In genomic region chr7:141164850-141165249, GRCm38 (mm10) we compare ENCODE assay signal across 10 mouse cellular contexts. TPM values are rescaled to one million over a fixed set of nuclear protein-coding genes. Genes with fewer than 3 reads are reported as not detected.
A peak's percentile ranks its signal among the peaks of the same experiment; 100 is the strongest.
DNase-seq lines count a peak whose midpoint lies in the region; ATAC-seq and TF ChIP-seq lines count a peak whose summit lies in the region.
"Had no signal": no experiment of that assay in that cellular context is flagged by ENCODE, and none has a peak within 500 bp of the region (broad histone marks: within the 10 kb centered on the region; RNA-seq: fewer than 3 reads in every experiment).

No protein-coding gene starts in this region.

- ATAC-seq in heart, postnatal 0 days (ENCODE audit: insufficient read depth, low read depth): no peak
- ATAC-seq in G1E (ENCODE audit: extremely low read depth, insufficient number of reproducible peaks, low FRiP score, poor library complexity, severe bottlenecking): peak; percentile 48; the same call in 1 of the 2 replicates

- no peaks in the 10 kb centered on the region for H3K27me3 ChIP-seq in heart, postnatal 0 days (ENCODE audit: control insufficient read depth, insufficient read depth, low read length)
- no peaks in the 10 kb centered on the region for H3K27me3 ChIP-seq in G1E (ENCODE audit: insufficient read depth, low read length)
- H3K27me3 ChIP-seq in limb, embryonic 10.5 days (ENCODE audit: low read depth, poor library complexity, severe bottlenecking): no peaks in the 10 kb centered on the region

- H3K4me3 ChIP-seq in heart, postnatal 0 days (ENCODE audit: low read depth, low read length): no peak overlapping the region
- no peak overlapping the region for H3K4me3 ChIP-seq in G1E (ENCODE audit: low read depth, low read length)
- peak overlapping the region; percentile 10 for H3K4me3 ChIP-seq in bone marrow macrophage, adult 2 months (ENCODE audit: insufficient read depth, low read length)
- H3K4me3 ChIP-seq in limb, embryonic 10.5 days: no peak overlapping the region

- peaks cover 12% of the 10 kb centered on the region for H3K4me1 ChIP-seq in heart, postnatal 0 days (ENCODE audit: control insufficient read depth, insufficient read depth)
- peaks cover 49% of the 10 kb centered on the region for H3K4me1 ChIP-seq in G1E (ENCODE audit: insufficient read depth, low read depth, low read length)
- peaks cover 46% of the 10 kb centered on the region for H3K4me1 ChIP-seq in bone marrow macrophage, adult 2 months (ENCODE audit: control insufficient read depth, insufficient read depth, low read length)
- peaks cover 19% of the 10 kb centered on the region for H3K4me1 ChIP-seq in limb, embryonic 10.5 days

- no peak for TF ChIP-seq CTCF in heart, postnatal 0 days (IDR thresholded peaks at IDR 0.05; ENCODE audit: low read depth)
- no peak for TF ChIP-seq CTCF in G1E (IDR thresholded peaks at IDR 0.05; ENCODE audit: low read depth, low read length)
- TF ChIP-seq CTCF in bone marrow macrophage, adult 2 months (IDR thresholded peaks at IDR 0.05; ENCODE audit: low read depth, low read length): no peak

- no peaks in the 10 kb centered on the region for H3K9me3 ChIP-seq in heart, postnatal 0 days (replicated peaks; ENCODE audit: control insufficient read depth, low read length)
- no peaks in the 10 kb centered on the region for H3K9me3 ChIP-seq in G1E (replicated peaks)
- no peaks in the 10 kb centered on the region for H3K9me3 ChIP-seq in limb, embryonic 10.5 days (replicated peaks)

- TF ChIP-seq EP300 in heart, postnatal 0 days (IDR thresholded peaks at IDR 0.05; ENCODE audit: low read depth): no peak

- no peak overlapping the region for H3K4me2 ChIP-seq in heart, postnatal 0 days (ENCODE audit: low read depth, low read length)

- peaks cover 49% of the 10 kb centered on the region for H3K36me3 ChIP-seq in heart, postnatal 0 days (replicated peaks; ENCODE audit: control insufficient read depth, insufficient read depth, low read length)
- peaks cover 73% of the 10 kb centered on the region for H3K36me3 ChIP-seq in G1E (replicated peaks)
- H3K36me3 ChIP-seq in limb, embryonic 10.5 days: peaks cover 63% of the 10 kb centered on the region

- no peak overlapping the region for H3K27ac ChIP-seq in heart, postnatal 0 days (ENCODE audit: low read depth)
- H3K27ac ChIP-seq in bone marrow macrophage, adult 2 months (ENCODE audit: insufficient read depth, low read depth, low read length): peak overlapping the region; percentile 83
- no peak overlapping the region for H3K27ac ChIP-seq in limb, embryonic 10.5 days
- H3K27ac ChIP-seq: liver, embryonic 14.5 days had no signal

- DNase-seq in heart, postnatal 0 days (ENCODE audit: low spot score): peak; percentile 16
- no peak for DNase-seq in heart, adult 8-10 months (ENCODE audit: low spot score)
- no peak for DNase-seq in G1E (ENCODE audit: low spot score)
- peak; percentile 49 to 63 for DNase-seq in monocyte, adult 2 months (ENCODE audit: low read depth in 1 of 2, low spot score in 2 of 2)
- DNase-seq in neural tube, embryonic 10.5 days (ENCODE audit: extremely low spot score, low spot score): no peak
- no peak for DNase-seq in limb, embryonic 10.5 days (ENCODE audit: low spot score)
- no peak for DNase-seq in cerebellum, adult 11 months
- DNase-seq: heart, postnatal 36 days had no signal

- no peak for TF ChIP-seq POLR2A in bone marrow macrophage, adult 2 months (IDR thresholded peaks at IDR 0.05; ENCODE audit: borderline replicate concordance, low read depth, low read length)

- 65% methylated on average over 6 of the region's 6 CpGs for whole genome bisulfite sequencing in heart, postnatal 0 days
- WGBS in limb, embryonic 10.5 days: 91% methylated on average over 6 of the region's 6 CpGs

- H3K9ac ChIP-seq in heart, postnatal 0 days (replicated peaks; ENCODE audit: low read depth, low read length): no peak overlapping the region
- H3K9ac ChIP-seq: liver, embryonic 14.5 days had no signal

RNA-seq across cellular contexts. Expression of gene Rnh1, which starts 7.8 kb away (rescaled TPM):
- 157 and 172 TPM in 2 replicates for total RNA-seq in heart, postnatal 0 days (2014; rRNA removed; ENCODE audit: low replicate concordance)
- polyA plus RNA-seq in heart, postnatal 0 days (2015; fragmentation: Nextera tagmentation; extraction: Ambion mirVana): 88.3 and 90.2 TPM in 2 replicates
- total RNA-seq in heart, adult 8-10 months (2022): 10 to 100 TPM; 71.3 to 75.2 (median 72.9) TPM
- total RNA-seq in G1E (2014; fragmentation: Nextera tagmentation) (14.7 and 16.3 TPM in 2 replicates), G1E (2017) (40.6 and 51.8 TPM in 2 replicates)
- 3.0 and 12.6 TPM in 2 replicates for polyA plus RNA-seq in G1E (2012)
- polyA plus RNA-seq in bone marrow macrophage, adult 2 months (2012; ENCODE audit: insufficient read depth, insufficient read length, missing spikeins): 131 and 141 TPM in 2 replicates
- 67.7 and 85.0 TPM in 2 replicates for polyA plus RNA-seq in limb, embryonic 10.5 days (2016; fragmentation: Nextera tagmentation; extraction: Ambion mirVana)

RNA-seq across cellular contexts. Expression of gene Hras, which starts 29.0 kb away (rescaled TPM):
- total RNA-seq in heart, postnatal 0 days (2014; rRNA removed; ENCODE audit: low replicate concordance): 72.2 and 74.9 TPM in 2 replicates
- polyA plus RNA-seq in heart, postnatal 0 days (2015; fragmentation: Nextera tagmentation; extraction: Ambion mirVana): 73.5 and 78.9 TPM in 2 replicates
- 100 to 1,000 TPM in 1 of 4 experiments, 10 to 100 TPM in 3; 81.0 to 107 (median 87.7) TPM for total RNA-seq in heart, adult 8-10 months (2022)
- 30.3 and 32.7 TPM in 2 replicates for total RNA-seq in G1E (2014; fragmentation: Nextera tagmentation)
- 29.3 and 31.5 TPM in 2 replicates for total RNA-seq in G1E (2017)
- polyA plus RNA-seq in G1E (2012): 31.1 and 38.9 TPM in 2 replicates
- polyA plus RNA-seq in bone marrow macrophage, adult 2 months (2012; ENCODE audit: insufficient read depth, insufficient read length, missing spikeins): 29.7 and 36.1 TPM in 2 replicates
- 101 and 104 TPM in 2 replicates for polyA plus RNA-seq in limb, embryonic 10.5 days (2016; fragmentation: Nextera tagmentation; extraction: Ambion mirVana)

RNA-seq across cellular contexts. Expression of gene Lrrc56, which starts 29.1 kb away (rescaled TPM):
- 1.1 and 5.6 TPM in 2 replicates for total RNA-seq in heart, postnatal 0 days (2014; rRNA removed; ENCODE audit: low replicate concordance)
- polyA plus RNA-seq in heart, postnatal 0 days (2015; fragmentation: Nextera tagmentation; extraction: Ambion mirVana): 2.9 TPM in 2 replicates
- total RNA-seq in heart, adult 8-10 months (2022): 1 to 10 TPM; 1.8 to 3.4 (median 3.0) TPM
- total RNA-seq in G1E (2014; fragmentation: Nextera tagmentation) (2.3 and 2.8 TPM in 2 replicates), G1E (2017) (1.3 and 2.7 TPM in 2 replicates)
- polyA plus RNA-seq in G1E (2012): 3.3 and 4.0 TPM in 2 replicates
- 3.4 and 4.1 TPM in 2 replicates for polyA plus RNA-seq in bone marrow macrophage, adult 2 months (2012; ENCODE audit: insufficient read depth, insufficient read length, missing spikeins)
- 14.0 and 21.8 TPM in 2 replicates for polyA plus RNA-seq in limb, embryonic 10.5 days (2016; fragmentation: Nextera tagmentation; extraction: Ambion mirVana)

RNA-seq across cellular contexts. Expression of gene Ptdss2, which starts 42.7 kb away (rescaled TPM):
- 22.3 and 35.5 TPM in 2 replicates for total RNA-seq in heart, postnatal 0 days (2014; rRNA removed; ENCODE audit: low replicate concordance)
- 54.8 and 56.9 TPM in 2 replicates for polyA plus RNA-seq in heart, postnatal 0 days (2015; fragmentation: Nextera tagmentation; extraction: Ambion mirVana)
- 10 to 100 TPM; 28.0 to 35.8 (median 29.7) TPM for total RNA-seq in heart, adult 8-10 months (2022)
- total RNA-seq in G1E (2014; fragmentation: Nextera tagmentation) (10.2 and 43.3 TPM in 2 replicates), G1E (2017) (3.9 and 4.5 TPM in 2 replicates)
- 29.4 and 45.3 TPM in 2 replicates for polyA plus RNA-seq in G1E (2012)
- polyA plus RNA-seq in bone marrow macrophage, adult 2 months (2012; ENCODE audit: insufficient read depth, insufficient read length, missing spikeins): 20.7 and 21.5 TPM in 2 replicates
- 85.6 and 95.2 TPM in 2 replicates for polyA plus RNA-seq in limb, embryonic 10.5 days (2016; fragmentation: Nextera tagmentation; extraction: Ambion mirVana)

RNA-seq across cellular contexts. Expression of gene Ano9, which starts 47.2 kb away (rescaled TPM):
- not detected in 2 replicates for total RNA-seq in heart, postnatal 0 days (2014; rRNA removed; ENCODE audit: low replicate concordance)
- 0.04 and 0.07 TPM in 2 replicates for polyA plus RNA-seq in heart, postnatal 0 days (2015; fragmentation: Nextera tagmentation; extraction: Ambion mirVana)
- under 1 TPM in 3 of 4 experiments, not detected in 1; 0.08 to 0.41 (median 0.14) TPM for total RNA-seq in heart, adult 8-10 months (2022)
- total RNA-seq in G1E (2014; fragmentation: Nextera tagmentation): 0.23 TPM in 1 of 2 replicates, not detected in the other
- total RNA-seq in G1E (2017): 0.06 and 1.7 TPM in 2 replicates
- not detected in 2 replicates for polyA plus RNA-seq in G1E (2012)
- polyA plus RNA-seq in bone marrow macrophage, adult 2 months (2012; ENCODE audit: insufficient read depth, insufficient read length, missing spikeins): not detected in 2 replicates
- polyA plus RNA-seq in limb, embryonic 10.5 days (2016; fragmentation: Nextera tagmentation; extraction: Ambion mirVana): 0.64 and 0.67 TPM in 2 replicates

Comparison
In these comparisons a context has a peak if more than half of its experiments do, and no peak if none do; other contexts are left out.
1. DNase-seq: peak in heart, postnatal 0 days (single experiment) and monocyte, adult 2 months (2 of 2); none in heart, adult 8-10 months (single experiment), G1E (single experiment), neural tube, embryonic 10.5 days (single experiment), limb, embryonic 10.5 days (single experiment) and cerebellum, adult 11 months (single experiment).